Mouse (Mus musculus) MEL (cell line): ENCODE measurements around the gene Gm498. TPM values are rescaled to one million over a fixed set of nuclear protein-coding genes. Genes with fewer than 3 reads are reported as not detected.

ENCODE experiments used
- DNase-seq: peaks from one replicate; pipeline ENCODE4 v3.0.0; 2011; ENCODE audit warnings: low read depth, low spot score
- H3K27ac ChIP-seq: 2 replicates; pipeline ENCODE4 v1.5.1; 2012; ENCODE audit warnings: low read depth, mild to moderate bottlenecking, control low read depth, low read length, moderate library complexity; ENCODE audit not compliant: control insufficient read depth
- H3K27me3 ChIP-seq, 2 experiments: fragments of 150-350 bp in 1 of 2; sonication (generic) in 1 of 2; 2 replicates each; pipeline ENCODE4 v1.6.1; 2012; ENCODE audit warnings: low read length in 2 of 2, mild to moderate bottlenecking in 2 of 2, improper control_type of control experiment in 1 of 2, moderate library complexity in 1 of 2; ENCODE audit not compliant: insufficient read depth in 2 of 2, control insufficient read depth in 1 of 2
- H3K36me3 ChIP-seq, 2 experiments: 2 replicates each; pipeline ENCODE4 v1.6.1; 2012 to 2014; ENCODE audit warnings: low read length in 2 of 2, improper control_type of control experiment in 1 of 2, inconsistent platforms in 1 of 2, mild to moderate bottlenecking in 1 of 2; ENCODE audit not compliant: insufficient read depth in 2 of 2, control insufficient read depth in 1 of 2
- H3K4me1 ChIP-seq, 2 experiments: fragments of 150-350 bp in 1 of 2; sonication (generic) in 1 of 2; 2 replicates each; pipeline ENCODE4 v1.6.1; 2012; ENCODE audit warnings: low read length in 2 of 2, improper control_type of control experiment in 1 of 2, mild to moderate bottlenecking in 1 of 2; ENCODE audit not compliant: insufficient read depth in 2 of 2, control insufficient read depth in 1 of 2
- H3K4me3 ChIP-seq, 2 experiments: fragments of 150-350 bp in 1 of 2; sonication (generic) in 1 of 2; 2 replicates each; pipeline ENCODE4 v1.5.1; 2012; ENCODE audit warnings: low read depth in 2 of 2, low read length in 2 of 2, mild to moderate bottlenecking in 2 of 2, moderate library complexity in 2 of 2, control low read depth in 1 of 2, improper control_type of control experiment in 1 of 2; ENCODE audit not compliant: control insufficient read depth in 1 of 2, insufficient read depth in 1 of 2
- H3K79me2 ChIP-seq: 2 replicates; pipeline ENCODE4 v1.6.1; 2012; ENCODE audit warnings: mild to moderate bottlenecking, low read length, moderate library complexity; ENCODE audit not compliant: control insufficient read depth, poor library complexity, insufficient read depth
- H3K9ac ChIP-seq: 2 replicates; pipeline ENCODE4 v1.6.1; 2012; ENCODE audit warnings: low read depth, mild to moderate bottlenecking, control low read depth, low read length, moderate library complexity; ENCODE audit not compliant: control insufficient read depth, poor library complexity, severe bottlenecking
- H3K9me3 ChIP-seq: fragments of 150-350 bp; sonication (generic); replicated peaks from 2 replicates; pipeline ENCODE4 v1.6.1; 2012; ENCODE audit warnings: mild to moderate bottlenecking, low read length, improper control_type of control experiment, moderate library complexity; ENCODE audit not compliant: insufficient read depth
- CHD1 ChIP-seq: IDR thresholded peaks from 2 replicates; pipeline ENCODE4 v1.6.1; 2012; ENCODE audit warnings: low read depth, mild to moderate bottlenecking, inconsistent platforms, low read length, improper control_type of control experiment
- CTCF ChIP-seq, 3 experiments: IDR thresholded peaks in 2 of 3; conservative IDR thresholded peaks in 1 of 3; 2 replicates each; pipeline ENCODE4 v1.5.1; 2011 to 2012; ENCODE audit warnings: low read length in 3 of 3, low read depth in 2 of 3, mild to moderate bottlenecking in 2 of 3, improper control_type of control experiment in 1 of 3, inconsistent platforms in 1 of 3, mixed read lengths in 1 of 3, moderate library complexity in 1 of 3; ENCODE audit not compliant: control insufficient read depth in 1 of 3, insufficient read depth in 1 of 3, poor library complexity in 1 of 3, severe bottlenecking in 1 of 3
- E2F4 ChIP-seq: IDR thresholded peaks from 2 replicates; pipeline ENCODE4 v1.6.1; 2011; ENCODE audit warnings: low read depth, low read length, improper control_type of control experiment, borderline replicate concordance
- EP300 ChIP-seq, 2 experiments: IDR thresholded peaks; 2 replicates each; pipeline ENCODE4 v1.6.1; 2011; ENCODE audit warnings: improper control_type of control experiment in 2 of 2, low read length in 2 of 2, low read depth in 1 of 2, mild to moderate bottlenecking in 1 of 2
- ETS1 ChIP-seq: IDR thresholded peaks from 2 replicates; pipeline ENCODE4 v1.6.1; 2012; ENCODE audit warnings: low read depth, mild to moderate bottlenecking, inconsistent platforms, low read length, improper control_type of control experiment, moderate library complexity
- GABPA ChIP-seq: IDR thresholded peaks from 2 replicates; pipeline ENCODE4 v1.6.1; 2012; ENCODE audit warnings: low read depth, mild to moderate bottlenecking, inconsistent platforms, low read length, improper control_type of control experiment, moderate library complexity
- HCFC1 ChIP-seq: IDR thresholded peaks from 2 replicates; pipeline ENCODE4 v1.6.1; 2012; ENCODE audit warnings: low read depth, mild to moderate bottlenecking, inconsistent platforms, low read length, improper control_type of control experiment, moderate library complexity
- JUND ChIP-seq: IDR thresholded peaks from 2 replicates; pipeline ENCODE4 v1.6.1; 2011; ENCODE audit warnings: low read depth, mild to moderate bottlenecking, improper control_type of control experiment, low read length
- MAZ ChIP-seq: IDR thresholded peaks from 2 replicates; pipeline ENCODE4 v1.6.1; 2012; ENCODE audit warnings: low read depth, mild to moderate bottlenecking, inconsistent platforms, low read length, improper control_type of control experiment
- MEF2A ChIP-seq: IDR thresholded peaks from 2 replicates; pipeline ENCODE4 v1.6.1; 2014; ENCODE audit warnings: low read depth, mild to moderate bottlenecking, inconsistent platforms, low read length, improper control_type of control experiment; ENCODE audit not compliant: poor library complexity, insufficient replicate concordance, severe bottlenecking; ENCODE audit errors: extremely low read depth
- MXI1 ChIP-seq: IDR thresholded peaks from 2 replicates; pipeline ENCODE4 v1.6.1; 2011; ENCODE audit warnings: mild to moderate bottlenecking, low read depth, low read length, improper control_type of control experiment
- MYC ChIP-seq: IDR thresholded peaks from 2 replicates; pipeline ENCODE4 v1.6.1; 2011; ENCODE audit warnings: low read depth, mild to moderate bottlenecking, low read length, improper control_type of control experiment, moderate library complexity
- POLR2A ChIP-seq, 2 experiments: IDR thresholded peaks; 2 replicates each; pipeline ENCODE4 v1.6.1; 2011 to 2012; ENCODE audit warnings: low read length in 2 of 2, mild to moderate bottlenecking in 2 of 2, control low read depth in 1 of 2, improper control_type of control experiment in 1 of 2, low read depth in 1 of 2, moderate library complexity in 1 of 2; ENCODE audit not compliant: control insufficient read depth in 1 of 2, insufficient read depth in 1 of 2, poor library complexity in 1 of 2
- POLR2AphosphoS5 ChIP-seq: IDR thresholded peaks from 2 replicates; pipeline ENCODE4 v1.6.1; 2012; ENCODE audit warnings: low read depth, borderline replicate concordance, mild to moderate bottlenecking, inconsistent platforms, low read length, moderate library complexity, mixed read lengths
- SMC3 ChIP-seq: IDR thresholded peaks from 2 replicates; pipeline ENCODE4 v1.6.1; 2011; ENCODE audit warnings: low read depth, low read length, improper control_type of control experiment
- TAL1 ChIP-seq: IDR thresholded peaks from 2 replicates; pipeline ENCODE4 v1.6.1; 2012; ENCODE audit warnings: mild to moderate bottlenecking, inconsistent platforms, low read length, moderate library complexity, mixed read lengths
- TCF12 ChIP-seq: IDR thresholded peaks from 2 replicates; pipeline ENCODE4 v1.6.1; 2014; ENCODE audit warnings: low read depth, mild to moderate bottlenecking, inconsistent platforms, low read length, improper control_type of control experiment, moderate library complexity
- USF1 ChIP-seq: IDR thresholded peaks from 2 replicates; pipeline ENCODE4 v1.6.1; 2014; ENCODE audit warnings: low read depth, mild to moderate bottlenecking, inconsistent platforms, low read length, improper control_type of control experiment, moderate library complexity
- USF2 ChIP-seq, 2 experiments: IDR thresholded peaks; 2 replicates each; pipeline ENCODE4 v1.6.1; 2011 to 2012; ENCODE audit warnings: improper control_type of control experiment in 2 of 2, low read length in 2 of 2, borderline replicate concordance in 1 of 2, inconsistent platforms in 1 of 2, low read depth in 1 of 2, mild to moderate bottlenecking in 1 of 2; ENCODE audit not compliant: insufficient read depth in 1 of 2
- ZC3H11A ChIP-seq: IDR thresholded peaks from 2 replicates; pipeline ENCODE4 v1.6.1; 2012; ENCODE audit warnings: low read depth, mild to moderate bottlenecking, inconsistent platforms, low read length, improper control_type of control experiment
- ZKSCAN1 ChIP-seq: IDR thresholded peaks from 2 replicates; pipeline ENCODE4 v1.6.1; 2012; ENCODE audit warnings: low read depth, mild to moderate bottlenecking, inconsistent platforms, low read length, improper control_type of control experiment, moderate library complexity
- ZMIZ1 ChIP-seq: IDR thresholded peaks from 2 replicates; pipeline ENCODE4 v1.6.1; 2012; ENCODE audit warnings: low read depth, mild to moderate bottlenecking, inconsistent platforms, low read length, improper control_type of control experiment, moderate library complexity
- polyA plus RNA-seq, 2 experiments: library from polyadenylated mRNA; stranded (reverse) in 1 of 2; unstranded in 1 of 2; fragments of >175 nt in 1 of 2; fragments of >200 nt in 1 of 2; gene quantifications; 2 replicates each; pipeline versions ENCODE4 v1.2.1 to v1.2.4; 2012; ENCODE audit warnings: low replicate concordance in 2 of 2, low read depth in 1 of 2; ENCODE audit not compliant: insufficient read length in 2 of 2, insufficient read depth in 1 of 2, missing spikeins in 1 of 2
- total RNA-seq: library from RNA; depleted of rRNA; stranded (reverse); fragments of 300-350 nt; gene quantifications from 2 replicates; pipeline ENCODE4 v1.2.3, GENCODE M21; 2012

Gene Gm498
- total and polyA plus RNA-seq, 3 experiments, result not detected

- DNase-seq, result no peak
- Histone ChIP-seq H3K4me3 (no peak overlapping the region), H3K9me3 (no peaks in the 10 kb centered on the region), H3K27me3 (no peaks in the 10 kb centered on the region), H3K27ac (no peak overlapping the region), H3K4me1 (no peaks in the 10 kb centered on the region), H3K36me3 (peaks cover 0 to 2% of the 10 kb centered on the region in 2 experiments; a peak in 2 of 4 replicates), H3K79me2 (no peaks in the 10 kb centered on the region), H3K9ac (no peak overlapping the region)
- TF ChIP-seq ETS1 (no peak), CHD1 (no peak), TCF12 (no peak), POLR2AphosphoS5 (no peak), EP300 (IDR thresholded peaks at IDR 0.05; ENCODE audit: low read depth in 1 of 2, low read length in 2 of 2) (no peak), MAZ (no peak), ZKSCAN1 (no peak), CTCF (IDR thresholded peaks at IDR 0.05 in 2 of 3, conservative IDR thresholded peaks at IDR 0.05 in 1 of 3; ENCODE audit: control insufficient read depth in 1 of 3, insufficient read depth in 1 of 3, low read depth in 2 of 3, low read length in 3 of 3, poor library complexity in 1 of 3, severe bottlenecking in 1 of 3) (no peak), HCFC1 (no peak), POLR2A (IDR thresholded peaks at IDR 0.05; ENCODE audit: control insufficient read depth in 1 of 2, insufficient read depth in 1 of 2, low read depth in 1 of 2, low read length in 2 of 2, poor library complexity in 1 of 2) (no peak), GABPA (no peak), JUND (no peak), ZMIZ1 (no peak), USF2 (IDR thresholded peaks at IDR 0.05; ENCODE audit: borderline replicate concordance in 1 of 2, insufficient read depth in 1 of 2, low read depth in 1 of 2, low read length in 2 of 2) (no peak), E2F4 (no peak), SMC3 (no peak), MEF2A (no peak), MYC (no peak), ZC3H11A (no peak), TAL1 (no peak)
Measured at GRCm38 (mm10) chr7:143837705-143838358, 28.8 kb upstream of the Gm498 start.

GRCm38 (mm10) chr7:143840121-143840520 lies 26.5 kb upstream of the Gm498 start:
- TF ChIP-seq E2F4, result no peak
- TF ChIP-seq TCF12, result no peak
- no peak for TF ChIP-seq USF1
- no peak for TF ChIP-seq SMC3
- TF ChIP-seq MXI1, result no peak
- TF ChIP-seq, all 39 proteins: peak for 0
- no peaks in the 10 kb centered on the region for H3K27me3 ChIP-seq
- peaks cover 0 to 2% of the 10 kb centered on the region in 2 experiments; a peak in 2 of 4 replicates for H3K36me3 ChIP-seq
- no peaks in the 10 kb centered on the region for H3K4me1 ChIP-seq
- H3K79me2 ChIP-seq, result no peaks in the 10 kb centered on the region
- H3K27ac ChIP-seq, result no peak overlapping the region
- no peaks in the 10 kb centered on the region for H3K9me3 ChIP-seq
- H3K9ac ChIP-seq, result no peak overlapping the region
- H3K4me3 ChIP-seq, result no peak overlapping the region
- no peak for DNase-seq
